Mouse (Mus musculus) 416B (cell line): ENCODE measurements around the gene Pdcd6ip.
A peak's percentile ranks its signal among the peaks of the same experiment; 100 is the strongest.
"Not testable (repeated sequence)": the region's sequence is repeated elsewhere in the genome, so short reads cannot be mapped to it uniquely, and the experiment has no call there.

Experiments used
- DNase-seq: peaks from one replicate; pipeline ENCODE4 v3.0.0; 2011; ENCODE audit warnings: low read depth

Gene Pdcd6ip

DNA sequence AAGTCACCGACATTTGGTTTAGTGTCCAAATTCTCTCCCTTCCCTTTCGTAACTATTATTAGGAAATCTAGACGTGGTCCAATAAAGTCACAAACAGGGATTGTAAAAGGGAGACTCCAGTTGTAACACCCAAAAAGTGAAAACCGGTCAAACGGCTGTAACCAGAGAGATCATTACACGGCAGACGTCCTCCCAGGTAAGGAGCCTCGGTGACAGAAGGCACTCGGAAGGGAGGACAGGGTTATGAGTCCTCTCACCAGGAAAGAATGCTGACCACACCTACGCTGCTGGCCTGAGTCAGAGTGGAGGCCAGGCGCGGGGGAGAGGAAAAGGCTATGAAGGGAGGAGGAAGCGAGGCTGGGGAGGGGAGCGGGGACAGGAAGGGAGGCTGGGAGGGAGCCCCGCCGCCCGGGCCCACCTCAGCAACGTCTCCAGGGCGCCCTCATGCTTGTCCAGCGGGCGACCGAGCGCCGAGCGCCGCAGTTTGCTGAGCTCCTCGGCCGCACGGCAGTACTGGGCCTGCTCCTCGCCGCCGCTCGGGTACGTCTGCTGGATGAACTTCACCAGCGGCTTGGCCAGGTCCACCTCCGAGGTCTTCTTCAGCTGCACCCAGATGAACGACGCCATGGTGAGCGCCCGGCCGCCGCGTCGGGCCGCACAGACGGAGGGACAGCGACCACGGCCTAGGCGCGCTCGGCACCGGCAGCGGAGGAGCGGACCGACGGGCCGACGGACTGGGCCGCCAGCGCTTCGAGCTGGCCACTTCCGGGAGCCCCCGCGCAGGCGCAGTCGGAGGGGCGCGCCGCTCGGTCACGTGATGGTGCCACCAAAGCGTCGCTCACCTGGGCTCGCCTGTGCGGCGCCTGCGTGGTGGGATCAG lies at the start of gene Pdcd6ip:
Gene Pdcd6ip, minus strand, starts transcription at position 779 of the 880 bp plus-strand sequence.
- peak; percentile 88 for DNase-seq

DNA sequence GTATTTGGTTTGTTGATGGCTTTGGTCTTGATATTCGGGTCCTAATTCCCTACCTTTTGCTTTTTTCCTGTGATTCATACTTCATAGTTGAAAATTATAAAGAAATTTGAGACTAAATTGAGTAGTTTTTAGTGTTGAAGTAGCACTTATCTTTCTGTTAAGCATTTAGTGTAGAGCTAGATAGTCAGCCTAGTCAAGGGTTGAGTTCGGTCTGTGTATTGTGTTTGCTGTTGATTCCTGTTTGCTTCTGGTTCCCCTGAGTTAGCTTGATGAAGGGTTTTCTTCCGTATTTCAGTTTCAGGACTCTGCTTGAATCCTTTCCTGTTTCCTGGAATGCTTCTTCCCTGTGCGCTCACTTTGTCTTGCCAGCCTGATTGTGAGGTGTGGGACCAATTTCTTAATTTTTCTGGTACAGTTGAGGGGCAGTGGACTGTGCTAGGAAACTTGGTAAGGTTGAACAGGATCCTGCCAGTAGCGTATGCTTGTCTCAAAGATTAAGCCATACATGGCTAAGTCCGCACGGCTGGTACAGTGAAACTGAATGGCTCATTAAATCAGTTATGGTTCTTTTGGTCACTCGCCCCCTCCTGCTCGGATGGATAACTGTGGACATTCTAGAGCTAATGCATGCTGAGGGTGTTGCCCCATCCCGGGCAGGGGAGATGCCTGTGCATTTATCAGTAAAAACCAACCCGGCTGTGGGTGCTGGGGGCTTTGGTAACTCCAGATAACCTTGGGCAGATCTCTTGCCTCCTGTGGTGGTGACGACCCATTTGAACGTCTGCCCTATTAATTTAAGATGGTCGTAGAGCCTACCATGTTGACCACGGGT lies 48.0 kb upstream of the Pdcd6ip start:
- DNase-seq: no peak

DNA sequence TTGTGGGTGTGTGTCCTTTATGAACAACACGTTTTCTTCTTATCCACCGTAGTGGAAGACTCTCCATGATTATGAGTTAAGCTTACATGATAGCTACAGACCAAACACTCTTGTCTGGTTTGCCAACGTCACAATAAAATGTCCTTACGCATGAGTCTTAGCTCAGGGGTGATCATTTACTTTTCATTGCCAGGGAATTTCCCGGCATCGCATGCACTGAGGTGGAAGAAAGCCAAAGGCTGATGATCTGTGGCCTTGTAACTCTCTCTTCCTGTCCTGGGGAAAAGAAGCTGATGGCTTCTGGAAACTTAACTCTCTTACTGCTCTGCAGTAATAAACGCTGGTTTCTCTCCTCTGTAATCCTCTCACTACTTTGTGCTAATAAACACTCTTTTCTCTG lies 41.3 kb upstream of the Pdcd6ip start:
- no peak for DNase-seq

DNA sequence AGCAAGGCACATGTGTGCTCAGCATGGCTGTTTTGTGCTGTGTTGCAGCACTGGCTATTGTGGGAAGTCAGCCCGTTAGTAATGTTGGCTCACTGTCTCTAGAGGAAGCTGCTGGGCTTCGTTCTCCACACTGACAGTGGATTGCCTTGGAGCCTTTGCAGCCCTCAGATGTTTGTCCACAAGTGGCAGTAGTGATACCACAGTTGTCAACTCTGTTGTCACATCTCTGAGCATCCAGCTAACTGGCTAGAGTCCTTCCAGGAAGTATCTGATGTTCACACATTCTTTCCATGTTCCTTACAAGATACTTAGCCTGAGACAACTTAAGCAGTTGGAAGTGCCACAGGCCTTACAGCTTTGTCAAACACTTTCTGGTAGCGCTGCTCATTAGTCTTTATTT lies 35.2 kb upstream of the Pdcd6ip start:
- DNase-seq: peak; percentile 68

DNA sequence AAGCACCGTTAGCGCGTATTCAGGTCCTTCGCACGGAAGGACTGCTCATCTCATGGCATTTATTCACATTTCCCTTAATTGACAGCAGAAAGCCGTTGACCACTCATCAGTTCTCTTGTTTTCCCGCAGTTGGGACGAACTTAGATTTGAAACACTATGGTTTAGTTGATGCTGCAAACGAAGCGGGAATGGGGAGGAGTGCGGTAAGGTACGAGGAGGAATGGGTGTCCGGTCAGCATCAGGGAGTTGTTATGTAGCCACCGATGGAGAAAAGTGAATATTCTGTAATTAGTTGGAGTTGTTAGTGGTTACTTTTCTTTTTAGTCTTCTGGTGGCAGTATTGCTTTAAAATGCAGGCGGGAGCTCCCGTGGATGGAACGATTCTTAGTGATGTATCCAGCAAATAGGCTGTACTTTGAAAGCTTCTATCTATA lies 34.3 kb upstream of the Pdcd6ip start:
- peak; percentile 75 for DNase-seq

DNA sequence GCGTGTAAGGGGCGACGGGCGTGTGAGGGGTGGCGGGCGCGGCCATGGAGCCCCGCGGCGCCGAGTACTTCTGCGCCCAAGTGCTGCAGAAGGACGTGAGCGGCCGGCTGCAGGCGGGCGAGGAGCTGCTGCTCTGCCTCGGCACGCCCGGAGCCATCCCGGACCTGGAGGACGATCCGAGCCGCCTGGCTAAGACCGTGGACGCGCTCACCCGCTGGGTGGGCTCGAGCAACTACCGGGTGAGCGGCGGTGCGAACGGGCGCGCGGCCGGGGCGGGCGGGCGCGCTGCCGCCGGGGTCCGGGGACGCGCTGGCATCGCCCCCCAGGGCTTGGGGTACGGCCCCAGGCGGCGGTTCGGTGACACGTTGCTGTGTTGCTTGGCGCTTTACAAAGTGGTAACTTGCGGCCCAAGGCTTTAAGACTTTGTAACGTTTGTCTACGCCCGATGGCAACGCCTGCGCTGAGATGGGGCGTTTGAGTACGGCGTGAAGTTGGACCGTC lies 33.6 kb upstream of the Pdcd6ip start:
- peak; percentile 53 for DNase-seq

DNA sequence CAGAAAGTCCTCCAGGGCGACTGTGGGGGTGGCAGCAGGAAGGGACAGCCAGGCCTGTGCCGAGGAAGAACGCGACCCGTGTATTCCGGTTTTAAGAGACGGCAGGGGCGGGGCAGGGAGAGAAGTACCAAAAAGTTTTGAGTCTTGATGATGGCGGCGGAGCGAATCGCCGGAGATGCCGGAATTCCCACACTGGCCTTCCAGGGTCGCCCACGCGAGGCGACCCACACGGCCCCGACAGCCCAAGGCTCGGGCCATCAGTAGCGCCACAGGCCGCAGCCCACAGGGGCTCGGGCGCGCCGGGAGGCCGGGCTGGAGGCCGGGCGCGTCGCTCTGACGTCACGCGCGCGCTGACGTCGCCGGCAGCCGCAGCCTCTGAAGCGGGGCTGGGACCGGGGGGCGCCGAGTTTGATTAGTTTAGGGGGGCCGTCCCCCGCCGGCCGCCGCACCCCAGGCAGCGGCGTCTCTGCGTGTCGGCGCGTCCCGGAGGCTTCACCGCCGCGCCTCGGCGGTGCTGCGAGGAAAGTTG lies 33.1 kb upstream of the Pdcd6ip start, which contains the start of gene Clasp2:
Gene Clasp2, plus strand, starts transcription at position 366 of the 529 bp plus-strand sequence.
- peak; percentile 87 for DNase-seq

DNA sequence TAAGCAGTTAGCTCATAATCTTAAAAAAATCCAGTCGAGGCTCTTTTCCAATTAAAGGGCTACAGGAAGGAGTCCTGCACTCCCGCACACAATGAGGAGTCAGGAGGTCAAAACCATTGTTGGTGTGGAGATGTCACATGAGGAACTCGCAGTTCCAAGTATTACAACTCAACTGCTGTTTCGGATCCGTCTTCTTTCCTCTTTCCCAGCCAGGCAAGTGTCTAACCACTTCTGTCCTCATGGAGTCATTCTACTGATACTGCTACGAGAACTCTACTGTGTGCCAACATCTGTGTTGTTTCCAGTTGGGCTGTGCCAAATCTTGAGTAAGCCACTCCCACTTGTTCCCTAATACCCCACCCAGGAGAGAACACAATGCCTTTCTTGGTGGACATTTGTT lies 30.9 kb upstream of the Pdcd6ip start:
- no peak for DNase-seq

DNA sequence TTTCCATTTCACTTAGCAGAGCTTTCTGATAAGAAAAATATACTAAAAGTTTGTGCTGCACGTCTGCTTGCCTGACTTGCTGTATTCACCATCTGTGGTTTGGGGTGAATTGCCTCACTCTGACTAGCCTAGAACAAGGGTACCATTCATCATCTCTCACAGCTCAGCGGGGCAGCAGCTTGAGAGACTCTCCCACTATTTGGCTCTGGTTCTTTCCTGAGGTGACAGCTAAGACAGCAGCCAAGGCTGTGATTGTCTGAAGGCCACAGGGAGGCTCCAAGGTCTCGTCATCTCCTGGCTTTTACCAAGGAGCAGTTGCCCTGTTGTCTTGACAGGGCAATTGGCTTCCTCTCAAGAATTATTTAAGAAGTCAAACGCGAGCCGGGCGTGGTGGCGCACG lies 30.0 kb upstream of the Pdcd6ip start:
- no peak for DNase-seq

DNA sequence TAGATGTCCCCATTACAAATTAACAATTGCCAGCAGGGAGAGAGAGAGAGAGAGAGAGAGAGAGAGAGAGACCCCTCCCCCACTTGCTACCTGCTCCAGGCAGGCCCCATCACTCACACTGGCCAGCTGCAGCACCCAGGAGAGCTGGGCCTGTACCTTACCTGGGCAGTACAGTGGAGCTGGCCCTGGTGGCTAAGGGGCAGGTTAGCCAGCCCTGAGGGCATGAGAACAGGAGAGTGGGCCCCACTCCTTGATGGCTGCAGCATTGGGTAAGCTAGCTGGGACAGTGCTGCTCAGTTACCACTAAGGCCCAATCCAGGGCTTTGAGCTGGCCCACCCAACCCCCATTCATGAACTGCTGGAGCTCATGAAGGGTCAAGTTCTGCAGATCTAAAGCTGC lies 27.9 kb upstream of the Pdcd6ip start:
- DNase-seq: no peak

DNA sequence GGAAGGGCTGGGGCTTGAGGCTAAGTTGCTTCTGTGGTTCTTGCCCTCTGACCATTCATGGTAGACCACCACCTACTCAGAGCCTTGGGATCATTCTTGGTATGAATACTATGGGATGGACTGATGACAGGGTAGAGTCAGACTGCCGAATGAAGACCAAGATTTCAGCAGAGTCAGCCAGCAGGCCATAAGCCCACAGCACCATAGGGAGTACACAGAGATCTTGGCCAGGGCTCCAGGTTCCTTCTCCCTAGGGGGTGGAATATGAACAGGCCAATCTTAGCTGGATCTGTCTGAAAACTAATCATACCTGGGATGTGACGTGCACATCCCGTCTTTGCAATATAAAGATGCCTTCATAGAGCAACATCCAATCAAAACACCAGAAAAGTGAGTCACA lies 23.5 kb upstream of the Pdcd6ip start:
- DNase-seq: no peak

DNA sequence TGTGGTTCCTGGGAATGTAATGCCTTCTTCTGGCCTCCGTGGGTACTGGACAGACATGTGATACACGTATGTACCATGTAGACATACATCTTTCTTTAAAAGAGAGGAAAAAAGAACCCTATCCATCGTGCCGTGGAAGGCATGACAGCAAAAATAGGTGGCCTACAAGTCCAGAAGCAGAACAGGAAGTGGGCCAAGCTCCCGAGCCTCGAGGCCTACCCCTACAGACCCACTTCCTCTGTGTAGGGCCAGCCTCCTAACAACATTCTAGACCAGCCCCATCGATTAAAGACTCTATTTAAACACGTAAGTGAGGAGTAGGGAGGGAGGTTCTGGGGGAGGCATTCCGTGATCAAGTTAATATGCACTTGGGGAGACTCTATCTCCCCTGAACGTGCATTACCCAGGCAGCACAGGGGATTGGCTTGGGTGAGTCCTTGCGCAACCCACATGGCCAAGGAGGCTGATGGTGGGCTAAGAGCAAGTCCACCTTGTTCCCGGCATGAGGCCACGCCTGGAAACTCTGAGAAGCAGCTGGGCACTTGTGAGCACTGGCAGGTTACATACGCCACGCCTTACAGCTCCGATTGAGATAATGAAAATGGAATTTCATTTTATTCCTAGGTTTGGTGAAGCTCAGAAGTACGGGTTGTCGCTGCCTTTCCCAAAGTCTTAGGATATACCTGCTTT lies 19.1 kb upstream of the Pdcd6ip start:
- DNase-seq: no peak

DNA sequence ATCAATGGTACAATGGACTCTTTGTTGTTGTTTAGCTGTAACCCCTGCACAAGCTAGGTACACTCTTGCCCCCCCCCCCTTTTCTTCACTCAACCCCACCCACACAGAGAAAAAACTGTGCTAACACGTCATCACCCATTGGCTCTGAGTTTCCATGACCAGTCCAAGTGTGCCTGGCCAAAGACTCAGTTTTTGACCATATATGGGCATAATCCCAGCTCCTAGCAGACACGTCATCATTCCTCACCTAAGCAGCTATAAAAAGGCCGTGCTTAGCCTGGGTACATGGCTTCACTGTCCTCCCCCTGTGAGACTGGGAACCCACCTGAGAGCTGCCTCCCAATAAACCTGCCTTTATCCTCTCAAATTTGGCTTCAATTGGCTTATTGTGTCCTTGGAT lies 18.1 kb upstream of the Pdcd6ip start:
- DNase-seq: no peak

DNA sequence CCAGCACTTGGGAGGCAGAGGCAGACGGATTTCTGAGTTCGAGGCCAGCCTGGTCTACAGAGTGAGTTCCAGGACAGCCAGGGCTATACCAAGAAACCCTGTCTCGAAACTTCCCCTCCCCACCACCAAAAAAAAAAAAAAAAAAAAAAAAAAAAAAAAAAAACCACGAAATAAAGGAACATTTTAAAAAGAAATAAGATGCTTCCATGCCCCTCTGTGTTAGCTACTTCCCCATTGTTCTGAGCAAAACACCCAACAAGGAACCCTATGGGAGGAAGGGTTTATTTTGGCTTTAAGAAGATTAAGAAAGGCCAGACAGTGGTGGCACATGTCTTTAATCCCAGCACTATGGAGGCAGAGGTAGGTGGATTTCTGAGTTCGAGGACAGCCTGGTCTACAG lies 17.6 kb upstream of the Pdcd6ip start:
- not testable (repeated sequence) for DNase-seq

DNA sequence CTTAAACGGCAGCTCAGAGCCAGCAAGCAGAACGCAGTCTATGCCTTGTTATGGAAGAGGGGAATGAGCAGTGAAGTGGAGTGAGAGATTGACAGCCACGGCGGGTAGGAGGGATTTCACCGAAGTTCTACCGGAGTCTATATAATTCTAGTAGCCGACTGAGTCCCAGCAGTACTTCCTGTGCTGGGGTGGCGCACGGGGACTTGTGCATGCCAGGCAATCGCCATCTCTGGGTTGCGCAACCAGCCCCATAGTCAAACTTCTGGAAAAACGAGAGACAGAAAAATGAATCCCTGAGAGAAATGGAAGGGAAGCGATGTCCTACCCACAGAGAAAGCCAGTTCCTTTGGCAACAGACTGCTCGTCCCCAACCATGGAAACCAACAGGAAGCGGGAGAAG lies 16.6 kb upstream of the Pdcd6ip start:
- DNase-seq: peak; percentile 41

DNA sequence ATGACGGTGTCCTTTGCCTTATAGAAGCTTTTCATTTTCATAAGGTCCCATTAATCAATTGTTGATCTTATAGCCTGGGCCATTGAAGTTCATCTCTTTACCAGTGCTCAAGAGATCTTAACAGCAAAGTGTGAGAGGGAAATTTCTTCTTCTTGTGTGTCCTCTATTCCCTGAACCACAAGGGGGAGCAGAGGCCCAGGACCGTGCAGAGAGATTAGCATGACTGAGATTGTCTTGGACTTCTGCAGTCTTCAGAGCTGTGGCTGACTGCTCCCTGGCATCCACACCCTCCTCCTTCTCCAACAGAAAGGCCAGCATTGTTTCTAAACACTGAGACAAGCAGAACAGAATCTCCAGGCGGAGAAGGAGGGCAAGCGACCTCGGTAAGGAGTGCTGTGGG lies 11.0 kb upstream of the Pdcd6ip start:
- peak; percentile 60 for DNase-seq

DNA sequence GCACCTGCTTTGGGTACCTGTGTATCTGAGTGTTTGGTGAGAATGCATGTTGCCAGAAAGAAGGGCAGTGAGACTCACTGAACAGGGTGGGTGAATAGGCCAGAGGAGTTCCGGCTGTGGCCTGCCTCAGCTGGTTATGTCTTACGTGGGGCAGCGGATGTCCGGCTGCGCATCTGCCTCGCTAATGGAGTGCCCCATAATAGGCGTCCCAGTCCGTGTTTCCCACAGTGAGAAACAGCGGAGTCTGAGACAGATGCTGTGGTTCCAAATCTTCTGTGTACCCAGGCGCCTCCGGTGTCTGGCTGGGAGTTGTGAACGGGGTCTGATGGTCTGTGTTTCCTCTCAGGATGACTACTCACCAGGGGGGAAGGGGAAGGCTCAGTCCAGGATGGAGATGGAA lies 2.8 kb upstream of the Pdcd6ip start:
- no peak for DNase-seq

DNA sequence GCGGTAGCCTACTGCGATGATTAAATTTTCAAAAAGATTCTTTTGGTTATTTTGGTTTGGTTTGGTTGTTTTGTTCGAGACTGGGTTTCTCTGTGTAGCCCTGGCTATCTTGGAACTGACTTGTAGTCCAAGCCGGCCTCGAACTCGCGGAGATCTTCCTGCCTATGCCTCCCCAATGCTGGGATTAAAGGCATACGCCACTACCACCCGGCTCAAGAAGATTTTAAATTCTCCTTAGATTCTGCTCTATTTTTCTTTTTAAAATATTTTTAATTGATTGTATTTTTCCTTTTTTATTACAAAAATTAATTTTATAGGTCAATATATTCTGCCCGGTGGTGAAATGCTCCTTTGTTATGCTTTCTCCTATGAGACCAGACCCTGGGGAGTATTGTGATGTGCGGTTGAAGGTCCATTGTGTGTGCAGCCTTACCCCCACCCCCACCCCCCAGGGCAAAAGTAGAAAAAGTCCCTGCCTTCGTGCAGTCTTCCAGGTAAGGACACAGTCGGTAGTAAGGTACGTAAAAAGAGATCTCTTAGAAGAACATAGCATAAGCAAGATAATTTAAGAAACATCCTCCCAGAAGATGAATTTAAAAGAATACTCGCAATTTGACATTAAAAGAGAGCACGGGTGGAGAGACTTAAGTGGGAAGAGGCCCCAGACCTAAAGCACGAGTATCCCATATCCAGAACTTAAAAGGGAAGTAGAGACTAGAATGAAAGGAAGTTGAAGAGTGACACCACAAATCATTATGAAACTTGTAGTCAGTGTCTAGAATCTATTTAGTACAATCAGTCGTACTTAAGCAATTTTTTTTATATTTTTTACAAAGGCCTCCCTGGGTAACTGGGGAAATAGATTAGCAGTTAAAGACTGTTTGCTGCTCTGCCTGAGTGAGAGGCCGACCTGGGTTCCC lies 562 bp upstream of the Pdcd6ip start:
- DNase-seq: peak; percentile 35

DNA sequence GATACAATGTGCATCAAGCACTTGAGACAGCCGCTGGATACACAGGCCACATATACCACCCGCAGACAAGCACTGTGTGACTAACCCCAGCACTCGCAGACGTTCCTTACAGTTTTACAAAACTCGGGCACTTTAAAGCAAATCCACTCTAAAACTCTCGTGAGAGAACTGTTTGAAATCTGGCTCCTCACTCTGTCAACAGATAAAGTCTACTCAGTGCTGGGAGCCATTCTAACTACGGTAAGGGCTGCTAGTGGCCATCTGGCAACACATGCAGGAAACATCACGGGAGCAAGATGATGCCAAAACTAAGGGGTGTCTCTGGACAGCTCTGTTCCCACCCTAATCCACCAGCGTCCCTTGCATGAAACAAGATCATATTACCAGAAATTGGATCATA lies 1.2 kb downstream of the Pdcd6ip start:
- peak; percentile 57 for DNase-seq

DNA sequence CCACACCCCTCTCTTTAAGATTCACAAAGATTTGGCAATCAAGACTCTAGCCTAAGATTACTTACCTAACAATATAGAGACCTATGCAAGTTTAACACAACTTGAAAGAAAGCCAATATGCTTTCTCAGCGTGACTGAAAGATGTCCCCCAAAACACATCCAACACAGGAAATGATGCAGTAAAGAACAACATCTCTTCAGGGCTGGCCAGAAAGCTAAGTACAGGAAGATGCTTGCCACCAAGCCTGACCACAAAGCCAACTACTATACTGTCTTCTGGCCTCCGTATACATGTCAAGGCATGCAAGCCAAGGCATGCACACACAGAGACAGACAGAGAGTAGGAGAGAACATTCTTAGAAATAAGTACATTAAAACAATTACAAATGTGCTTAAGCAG lies 2.0 kb downstream of the Pdcd6ip start:
- DNase-seq: peak; percentile 87
